Mouse (Mus musculus) heart, adult 2 months (tissue): ENCODE measurements around the gene Smap1. TPM values are rescaled to one million over a fixed set of nuclear protein-coding genes. Genes with fewer than 3 reads are reported as not detected.
"Not testable (repeated sequence)": the region's sequence is repeated elsewhere in the genome, so short reads cannot be mapped to it uniquely, and the experiment has no call there.

Experiments used
- DNase-seq, 2 experiments: peaks; one replicate each; pipeline ENCODE4 v3.0.0; 2021
- H3K27ac ChIP-seq: fragments of 200-600 bp; 2 replicates; pipeline ENCODE4 v1.8.1; 2022
- H3K27me3 ChIP-seq: fragments of 200-500 bp; 2 replicates; pipeline ENCODE4 v1.6.1; 2012; ENCODE audit warnings: mild to moderate bottlenecking, low read length, inconsistent platforms, mixed read lengths; ENCODE audit not compliant: control insufficient read depth, insufficient read depth
- H3K36me3 ChIP-seq: fragments of 200-500 bp; 2 replicates; pipeline ENCODE4 v1.6.1; 2012; ENCODE audit warnings: low read length, inconsistent platforms; ENCODE audit not compliant: control insufficient read depth, insufficient read depth
- H3K4me1 ChIP-seq: fragments of 200-500 bp; 2 replicates; pipeline ENCODE4 v1.6.1; 2011; ENCODE audit warnings: low read length; ENCODE audit not compliant: control insufficient read depth, insufficient read depth
- H3K4me3 ChIP-seq: fragments of 200-600 bp; 2 replicates; pipeline ENCODE4 v1.8.1; 2022
- H3K79me2 ChIP-seq: fragments of 200-500 bp; replicated peaks from 2 replicates; pipeline ENCODE4 v1.6.1; 2012; ENCODE audit warnings: mild to moderate bottlenecking, inconsistent platforms, low read length, moderate library complexity, mixed read lengths; ENCODE audit not compliant: control insufficient read depth, insufficient read depth
- H3K9ac ChIP-seq: fragments of 200-500 bp; 2 replicates; pipeline ENCODE4 v1.6.1; 2012; ENCODE audit warnings: low read depth, mild to moderate bottlenecking, control low read depth, inconsistent platforms, low read length, mixed read lengths
- CTCF ChIP-seq: fragments of 200-600 bp; IDR thresholded peaks from 2 replicates; pipeline ENCODE4 v1.8.1; 2022; ENCODE audit warnings: antibody characterized with exemption, mild to moderate bottlenecking, moderate library complexity
- EP300 ChIP-seq: fragments of 200-500 bp; IDR thresholded peaks from 2 replicates; pipeline ENCODE4 v1.6.1; 2011; ENCODE audit warnings: low read depth, low read length, control low read depth; ENCODE audit not compliant: insufficient read depth
- POLR2A ChIP-seq: fragments of 200-500 bp; IDR thresholded peaks from 2 replicates; pipeline ENCODE4 v1.6.1; 2011; ENCODE audit warnings: mild to moderate bottlenecking, low read depth, low read length, control low read depth; ENCODE audit not compliant: insufficient read depth
- WGBS: fragments of 180-500 bp; shearing (Covaris S2); methylation state at CpG from one replicate; pipeline ENCODE4 v1.1.7; 2018; 5-methylcytosine and 5-hydroxymethylcytosine counted together
- intact Hi-C: fragments of 180-260 bp; cut with DNase I; formaldehyde crosslinking; loops from one replicate; pipeline ENCODE4 v1.15.1; 2025
- long read RNA-seq: library from polyadenylated mRNA; stranded (forward); transcript quantifications from one replicate; pipeline ENCODE4 v2.0.0, GENCODE M21; 2021
- polyA plus RNA-seq: library from polyadenylated mRNA; depleted of rRNA; stranded (reverse); fragments of >200 nt; gene quantifications from 2 replicates; pipeline ENCODE4 v1.2.3, GENCODE M21; 2012; rRNA removed
- total RNA-seq, 2 experiments: library from RNA; stranded (reverse); gene quantifications; 2 replicates each; pipeline ENCODE4 v1.2.3; 2021

Gene Smap1
- total RNA-seq: 10 to 100 TPM; 19.1 to 20.0 TPM
- polyA plus RNA-seq: 21.6 and 37.0 TPM in 2 replicates
- long read RNA-seq, transcript Smap1-201 (10 exons, 2,289 nt): major isoform, 8 of 8 reads
- long read RNA-seq, partial matches to known transcripts: 0 of 8 reads
- long read RNA-seq, other reads (novel, unspliced or antisense): 0 of 8 reads

DNA sequence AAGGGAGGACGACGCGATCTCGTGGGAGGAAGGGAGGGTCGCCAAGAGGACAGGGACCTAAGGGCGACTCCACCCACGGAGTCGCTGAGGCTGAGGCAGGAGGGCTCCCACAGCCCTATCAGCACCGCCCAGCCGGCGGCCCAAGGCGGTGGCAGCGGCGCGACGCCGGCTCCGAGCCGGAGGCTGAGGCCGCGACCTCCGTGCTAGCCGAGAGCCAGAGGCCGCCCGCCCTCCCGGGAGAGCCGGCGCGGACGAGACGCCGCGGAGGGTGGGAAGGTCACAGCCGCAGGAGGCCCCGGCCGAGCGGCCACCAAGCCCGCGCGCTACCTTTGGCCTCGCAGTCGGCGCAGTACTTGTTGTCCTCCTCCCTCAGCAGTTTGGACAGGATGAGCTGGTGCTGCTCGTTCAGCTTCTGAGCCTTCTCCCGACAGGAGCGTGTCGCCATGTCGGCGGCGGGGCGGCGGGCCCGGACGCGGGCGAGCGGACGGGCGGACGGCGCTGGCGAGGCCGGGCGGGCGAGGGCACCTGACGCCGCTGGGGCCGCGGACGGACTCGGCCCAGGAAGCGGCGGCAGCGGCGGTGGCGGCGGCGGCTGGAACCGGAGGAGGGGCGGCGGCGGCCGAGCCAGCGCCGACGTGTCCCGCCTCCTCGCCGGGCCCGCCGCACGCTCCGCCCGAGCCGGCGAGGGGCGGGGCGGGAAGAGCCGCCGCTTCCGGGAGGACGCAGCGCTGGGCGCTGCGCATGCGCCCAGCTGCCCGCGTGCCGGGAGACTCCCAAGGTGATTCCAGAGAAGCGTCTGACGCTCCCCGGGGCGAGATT is at the start of gene Smap1:
Gene Smap1 (minus strand): TSS at position 607 of the 819 bp plus-strand sequence.
- DNase-seq: peak; percentile 87 to 92
- peak within 1 kb of the TSS; percentile 96 for H3K27ac ChIP-seq
- intact Hi-C loops: loop anchor here (5.0 kb wide), 2 partner anchors 85 to 175 kb away; partner anchors contain the start of gene Sdhaf4
- peaks cover 6% of the 10 kb centered on the region for H3K36me3 ChIP-seq
- WGBS: under 1% methylated on average over 96 of the region's 113 CpGs
- H3K4me1 ChIP-seq: peaks cover 6% of the 10 kb centered on the region; the same call in 1 of the 2 replicates
- no peak for TF ChIP-seq EP300
- peak; percentile 71; the same call in 1 of the 2 replicates for TF ChIP-seq POLR2A
- H3K79me2 ChIP-seq: peaks cover 4% of the 10 kb centered on the region
- peak within 1 kb of the TSS; percentile 98 for H3K9ac ChIP-seq
- H3K27me3 ChIP-seq: no peaks in the 10 kb centered on the region
- peak within 1 kb of the TSS; percentile 66 for H3K4me3 ChIP-seq

GRCm38 (mm10) chr1:23971159-23971558 is 49.0 kb upstream of the Smap1 start:
- H3K79me2 ChIP-seq, H3K4me1 ChIP-seq, intact Hi-C loops, H3K36me3 ChIP-seq, H3K9ac ChIP-seq, H3K27ac ChIP-seq, H3K4me3 ChIP-seq, H3K27me3 ChIP-seq, DNase-seq: not testable (repeated sequence)
- WGBS: 86% methylated on average over 4 of the region's 4 CpGs

- no peak for TF ChIP-seq POLR2A
- no peak for TF ChIP-seq CTCF
- no peak for TF ChIP-seq EP300
- no peak overlapping the region for H3K4me3 ChIP-seq
- H3K4me1 ChIP-seq: no peaks in the 10 kb centered on the region
- no peak overlapping the region for H3K27ac ChIP-seq
- 79% methylated on average over 9 of the region's 9 CpGs for WGBS
- intact Hi-C loops: no loop called here
- H3K9ac ChIP-seq: no peak overlapping the region
- no peak for DNase-seq
- no peaks in the 10 kb centered on the region for H3K79me2 ChIP-seq
- no peaks in the 10 kb centered on the region for H3K27me3 ChIP-seq
- H3K36me3 ChIP-seq: no peaks in the 10 kb centered on the region
Measured at GRCm38 (mm10) chr1:23968027-23968725, 46.1 kb upstream of the Smap1 start.

- Histone ChIP-seq H3K36me3 (no peaks in the 10 kb centered on the region), H3K4me1 (no peaks in the 10 kb centered on the region), H3K79me2 (no peaks in the 10 kb centered on the region), H3K27me3 (no peaks in the 10 kb centered on the region), H3K9ac (no peak overlapping the region), H3K27ac (no peak overlapping the region), H3K4me3 (no peak overlapping the region)
- TF ChIP-seq EP300 (no peak), CTCF (no peak), POLR2A (no peak)
- DNase-seq: peak in 1 of 2 experiments; percentile 9
- 23% methylated on average over 1 of the region's 1 CpGs for WGBS
- intact Hi-C loops: no loop called here
Measured at GRCm38 (mm10) chr1:23966226-23966625, 44.1 kb upstream of the Smap1 start.

- Histone ChIP-seq H3K27me3 (0 out of 2 replicates have a peak, but pooled peaks cover 2% of the 10 kb centered on the region), H3K79me2 (no peaks in the 10 kb centered on the region), H3K4me3 (no peak overlapping the region), H3K27ac (no peak overlapping the region), H3K9ac (no peak overlapping the region), H3K36me3 (no peaks in the 10 kb centered on the region), H3K4me1 (no peaks in the 10 kb centered on the region)
- DNase-seq: no peak
- 36% methylated on average over 6 of the region's 6 CpGs for WGBS
- intact Hi-C loops: no loop called here
- TF ChIP-seq CTCF: no peak
- no peak for TF ChIP-seq POLR2A
- TF ChIP-seq EP300: no peak
Measured at GRCm38 (mm10) chr1:23959415-23959732, 37.3 kb upstream of the Smap1 start.
